Mouse (Mus musculus) liver, postnatal 0 days (tissue): ENCODE results near the gene Tmem81. TPM values are rescaled to one million over a fixed set of nuclear protein-coding genes. Genes with fewer than 3 reads are reported as not detected.

Source experiments
- ATAC-seq: fragments of 200-750 bp; cut with Nextera tagmentation; 2 replicates; pipeline ENCODE4 v1.8.0; 2017; ENCODE audit warnings: mild to moderate bottlenecking, moderate library complexity
- DNase-seq: peaks from one replicate; pipeline ENCODE4 v3.0.0-alpha.2; 2016
- H3K27ac ChIP-seq: fragments of 300-500 bp; sonication (generic); 2 replicates; pipeline ENCODE4 v1.5.1; 2014; ENCODE audit warnings: antibody characterized with exemption, moderate library complexity, mild to moderate bottlenecking, low read depth
- H3K27me3 ChIP-seq: fragments of 300-500 bp; sonication (generic); 2 replicates; pipeline ENCODE4 v1.6.1; 2014; ENCODE audit warnings: low read length, control low read depth, mixed read lengths; ENCODE audit not compliant: insufficient read depth
- H3K36me3 ChIP-seq: fragments of 300-500 bp; sonication (generic); replicated peaks from 2 replicates; pipeline ENCODE4 v1.6.1; 2014; ENCODE audit warnings: mild to moderate bottlenecking, control low read depth, low read length, moderate library complexity, mixed read lengths; ENCODE audit not compliant: insufficient read depth
- H3K4me1 ChIP-seq: fragments of 300-500 bp; sonication (generic); 2 replicates; pipeline ENCODE4 v1.6.1; 2014; ENCODE audit warnings: antibody characterized with exemption, mild to moderate bottlenecking, control low read depth; ENCODE audit not compliant: insufficient read depth
- H3K4me2 ChIP-seq: fragments of 300-500 bp; sonication (generic); 2 replicates; pipeline ENCODE4 v1.6.1; 2014; ENCODE audit warnings: low read depth, mild to moderate bottlenecking, low read length, moderate library complexity, mixed read lengths
- H3K4me3 ChIP-seq: fragments of 300-500 bp; sonication (generic); 2 replicates; pipeline ENCODE4 v1.5.1; 2014; ENCODE audit warnings: low read depth, low read length
- H3K9ac ChIP-seq: fragments of 300-500 bp; sonication (generic); replicated peaks from 2 replicates; pipeline ENCODE4 v1.6.1; 2014; ENCODE audit warnings: mild to moderate bottlenecking, moderate library complexity
- H3K9me3 ChIP-seq: fragments of 300-500 bp; sonication (generic); 2 replicates; pipeline ENCODE4 v1.6.1; 2016; ENCODE audit warnings: mild to moderate bottlenecking, control low read depth, low read length, mixed read lengths
- CTCF ChIP-seq: sonication (generic); IDR thresholded peaks from 2 replicates; pipeline ENCODE4 v1.5.1; 2016; ENCODE audit warnings: antibody characterized with exemption, low read depth
- EP300 ChIP-seq: IDR thresholded peaks from 2 replicates; pipeline ENCODE4 v1.6.1; 2016; ENCODE audit warnings: antibody characterized with exemption, low read depth, mild to moderate bottlenecking
- WGBS: fragments of 180-500 bp; shearing (Covaris S2); extraction: QIAGEN DNeasy Blood & Tissue Kit; methylation state at CpG from one replicate; pipeline ENCODE4 v1.1.7; 2014; ENCODE audit not compliant: insufficient replicate concordance; 5-methylcytosine and 5-hydroxymethylcytosine counted together
- polyA plus RNA-seq: library from polyadenylated mRNA; unstranded; fragments of >200 nt; fragmentation: Nextera tagmentation; extraction: Ambion mirVana; gene quantifications from 2 replicates; pipeline ENCODE4 v1.2.1, GENCODE M21; 2015

Tmem81 gene
- polyA plus RNA-seq, 1 experiment from 2014 or later = 0.62 TPM

- no peaks in the 10 kb centered on the region; the same call in 1 of the 2 replicates for H3K4me1 ChIP-seq
- H3K36me3 ChIP-seq = 0 out of 2 replicates have a peak, but pooled peaks cover 2% of the 10 kb centered on the region
- H3K4me2 ChIP-seq = no peak overlapping the region
- peak; percentile 58 for TF ChIP-seq CTCF
- no peak for TF ChIP-seq EP300
- no peak overlapping the region for H3K4me3 ChIP-seq
- H3K9me3 ChIP-seq = no peaks in the 10 kb centered on the region
- ATAC-seq (no peak), DNase-seq (no peak)
- H3K27ac ChIP-seq = no peak overlapping the region
- H3K27me3 ChIP-seq = no peaks in the 10 kb centered on the region
- no peak overlapping the region for H3K9ac ChIP-seq
- WGBS = 44% methylated on average over 5 of the region's 5 CpGs
Measured at GRCm38 (mm10) chr1:132472537-132472936, 33.5 kb upstream of the Tmem81 start.

- WGBS = 77% methylated on average over 1 of the region's 1 CpGs
- H3K27me3 ChIP-seq = no peaks in the 10 kb centered on the region
- H3K9ac ChIP-seq = no peak overlapping the region
- H3K36me3 ChIP-seq = no peaks in the 10 kb centered on the region
- H3K4me3 ChIP-seq = no peak overlapping the region
- no peaks in the 10 kb centered on the region for H3K9me3 ChIP-seq
- ATAC-seq (no peak), DNase-seq (no peak)
- H3K4me2 ChIP-seq = no peak overlapping the region
- H3K27ac ChIP-seq = no peak overlapping the region
- peaks cover 11% of the 10 kb centered on the region for H3K4me1 ChIP-seq
- no peak for TF ChIP-seq CTCF
- no peak for TF ChIP-seq EP300
Measured at GRCm38 (mm10) chr1:132474496-132474895, 31.5 kb upstream of the Tmem81 start.

GRCm38 (mm10) chr1:132476575-132476927, 29.5 kb upstream of the Tmem81 start:
- Histone ChIP-seq H3K4me3 (peak overlapping the region; percentile 88), H3K27ac (peak overlapping the region; percentile 85), H3K4me1 (peaks cover 11% of the 10 kb centered on the region), H3K9ac (peak overlapping the region; percentile 91), H3K9me3 (no peaks in the 10 kb centered on the region), H3K4me2 (peak overlapping the region; percentile 91), H3K36me3 (no peaks in the 10 kb centered on the region), H3K27me3 (no peaks in the 10 kb centered on the region)
- DNase-seq (no peak), ATAC-seq (peak; percentile 82)
- TF ChIP-seq CTCF = no peak
- no peak for TF ChIP-seq EP300
- WGBS = 2% methylated on average over 9 of the region's 9 CpGs

- Histone ChIP-seq H3K27me3 (no peaks in the 10 kb centered on the region), H3K9me3 (no peaks in the 10 kb centered on the region), H3K9ac (peak within 1 kb of the TSS; percentile 91), H3K4me2 (peak within 1 kb of the TSS; percentile 91), H3K4me3 (peak within 1 kb of the TSS; percentile 88), H3K36me3 (no peaks in the 10 kb centered on the region), H3K4me1 (peaks cover 11% of the 10 kb centered on the region), H3K27ac (peak within 1 kb of the TSS; percentile 85)
- TF ChIP-seq EP300 (peak; percentile 92; the same call in 1 of the 2 replicates), CTCF (peak; percentile 29)
- under 1% methylated on average over 43 of the region's 43 CpGs for WGBS
- ATAC-seq = peak; percentile 95
- peak; percentile 91 for DNase-seq
Measured at GRCm38 (mm10) chr1:132476928-132477691, 28.9 kb upstream of the Tmem81 start, which contains the start of gene Rbbp5. TSS of gene Rbbp5 (plus strand) at chr1:132477365.

- no peaks in the 10 kb centered on the region for H3K27me3 ChIP-seq
- H3K9ac ChIP-seq = no peak overlapping the region
Measured at GRCm38 (mm10) chr1:132479438-132479837, 26.6 kb upstream of the Tmem81 start.

GRCm38 (mm10) chr1:132481619-132482018, 24.4 kb upstream of the Tmem81 start:
- Histone ChIP-seq H3K4me1 (peaks cover 19% of the 10 kb centered on the region), H3K4me3 (no peak overlapping the region), H3K27ac (no peak overlapping the region), H3K9ac (no peak overlapping the region), H3K4me2 (no peak overlapping the region), H3K27me3 (no peaks in the 10 kb centered on the region), H3K36me3 (peaks cover 6% of the 10 kb centered on the region; the same call in 1 of the 2 replicates), H3K9me3 (no peaks in the 10 kb centered on the region)
- 79% methylated on average over 2 of the region's 2 CpGs for WGBS
- DNase-seq (no peak), ATAC-seq (no peak)
- no peak for TF ChIP-seq EP300
- no peak for TF ChIP-seq CTCF

More at GRCm38 (mm10) chr1:132479438-132479837, 26.6 kb upstream of the Tmem81 start:
- Histone ChIP-seq H3K9me3 (no peaks in the 10 kb centered on the region), H3K4me2 (no peak overlapping the region), H3K4me1 (peaks cover 19% of the 10 kb centered on the region), H3K4me3 (no peak overlapping the region), H3K27ac (no peak overlapping the region), H3K36me3 (no peaks in the 10 kb centered on the region)
- ATAC-seq = no peak
- no peak for DNase-seq
- 73% methylated on average over 1 of the region's 1 CpGs for WGBS
- TF ChIP-seq EP300 (no peak), CTCF (no peak)
